Mouse (Mus musculus): ENCODE data around the gene Exoc3l4. TPM values are rescaled to one million over a fixed set of nuclear protein-coding genes. Genes with fewer than 3 reads are reported as not detected.

Exoc3l4 gene
- polyA plus RNA-seq, 1 experiment from 2014 or later: 10.2 TPM

- 43% methylated on average over 8 of the region's 8 CpGs for WGBS
- no peak overlapping the region for H3K9ac ChIP-seq
- peaks cover 49% of the 10 kb centered on the region for H3K27me3 ChIP-seq (replicated peaks)
- no peaks in the 10 kb centered on the region for H3K36me3 ChIP-seq
- peaks cover 6% of the 10 kb centered on the region for H3K9me3 ChIP-seq
- H3K4me3 ChIP-seq: no peak overlapping the region
- ATAC-seq (ENCODE audit: extremely low read depth, insufficient number of reproducible peaks, low FRiP score, low TSS enrichment): no peak
- 0 out of 2 replicates have a peak, but pooled peaks cover 4% of the 10 kb centered on the region for H3K4me1 ChIP-seq
- no peak overlapping the region for H3K27ac ChIP-seq (replicated peaks)
- H3K4me2 ChIP-seq: no peak overlapping the region
Measured at GRCm38 (mm10) chr12:111474893-111475643, 58.3 kb downstream of the Exoc3l4 start.

DNA sequence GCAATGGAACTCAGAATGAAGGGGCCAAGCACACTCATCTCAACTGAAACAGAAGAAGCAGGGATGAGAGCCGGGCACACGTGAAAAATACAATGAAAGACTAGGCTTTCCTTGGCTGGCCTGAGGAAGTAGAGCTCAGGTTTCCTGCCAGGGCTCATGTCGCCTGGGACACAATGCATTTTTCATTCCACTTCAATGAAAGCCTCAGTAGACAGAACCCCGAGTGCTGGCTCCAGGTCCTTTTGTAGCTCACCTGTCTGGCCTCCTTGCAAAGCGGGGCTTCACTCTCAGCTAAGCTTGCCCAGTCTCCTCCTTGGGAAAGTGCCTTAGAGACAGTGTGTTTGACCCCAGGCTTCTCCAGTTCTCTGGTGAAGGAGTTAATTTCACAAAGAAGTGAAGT lies 62.1 kb downstream of the Exoc3l4 start:
- peaks cover 55% of the 10 kb centered on the region for H3K27me3 ChIP-seq (replicated peaks)
- H3K36me3 ChIP-seq: no peaks in the 10 kb centered on the region
- H3K27ac ChIP-seq (replicated peaks): no peak overlapping the region
- H3K4me1 ChIP-seq: peaks cover 7% of the 10 kb centered on the region; the same call in 1 of the 2 replicates
- no peak overlapping the region for H3K4me2 ChIP-seq
- ATAC-seq (ENCODE audit: extremely low read depth, insufficient number of reproducible peaks, low FRiP score, low TSS enrichment): no peak
- H3K9me3 ChIP-seq: peaks cover 6% of the 10 kb centered on the region
- WGBS: 62% methylated on average over 5 of the region's 5 CpGs
- H3K9ac ChIP-seq: no peak overlapping the region
- H3K4me3 ChIP-seq: no peak overlapping the region

DNA sequence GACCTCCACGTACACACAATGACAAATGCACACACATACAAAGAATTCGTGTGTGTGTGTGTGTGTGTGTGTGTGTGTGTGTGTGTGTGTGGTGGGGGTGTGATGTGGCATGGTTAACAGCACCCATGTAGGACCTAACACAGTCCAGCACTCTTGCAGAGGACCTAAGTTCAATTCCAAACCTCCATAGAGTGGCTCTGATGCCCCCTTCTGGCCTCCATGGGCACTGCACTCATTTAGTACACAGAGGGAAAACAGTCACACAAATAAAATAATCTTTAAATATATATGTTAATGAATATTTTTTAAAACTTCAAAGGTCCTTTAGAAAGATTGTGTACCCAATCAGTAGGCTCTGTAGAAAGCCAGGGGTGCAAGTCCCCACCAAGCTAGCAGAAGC lies 63.1 kb downstream of the Exoc3l4 start:
- no peak overlapping the region for H3K9ac ChIP-seq
- peaks cover 7% of the 10 kb centered on the region for H3K4me1 ChIP-seq
- H3K36me3 ChIP-seq: no peaks in the 10 kb centered on the region
- H3K27ac ChIP-seq (replicated peaks): no peak overlapping the region
- no peak for ATAC-seq (ENCODE audit: extremely low read depth, insufficient number of reproducible peaks, low FRiP score, low TSS enrichment)
- no peak overlapping the region for H3K4me3 ChIP-seq
- no peak overlapping the region for H3K4me2 ChIP-seq
- H3K9me3 ChIP-seq: peaks cover 6% of the 10 kb centered on the region
- 63% methylated on average over 2 of the region's 2 CpGs for WGBS
- H3K27me3 ChIP-seq (replicated peaks): peaks cover 56% of the 10 kb centered on the region

Other genes with a start within 250 kb of the Exoc3l4 start
- gene 4930595D18Rik, start 232.5 kb upstream of the Exoc3l4 start, polyA plus RNA-seq (2015; fragmentation: Nextera tagmentation; extraction: Ambion mirVana): not detected in 2 replicates
- 2.9 and 3.4 TPM in 2 replicates for gene Amn, start 145.9 kb upstream of the Exoc3l4 start, polyA plus RNA-seq (2015; fragmentation: Nextera tagmentation; extraction: Ambion mirVana)
- gene Cdc42bpb, start 39.3 kb upstream of the Exoc3l4 start, polyA plus RNA-seq (2015; fragmentation: Nextera tagmentation; extraction: Ambion mirVana): 22.8 and 26.2 TPM in 2 replicates
- 0.53 and 0.55 TPM in 2 replicates for gene Lbhd2, start 10.2 kb upstream of the Exoc3l4 start, polyA plus RNA-seq (2015; fragmentation: Nextera tagmentation; extraction: Ambion mirVana)
- 6.0 and 10.6 TPM in 2 replicates for gene Tnfaip2, start 25.5 kb downstream of the Exoc3l4 start, polyA plus RNA-seq (2015; fragmentation: Nextera tagmentation; extraction: Ambion mirVana)
- 2.1 and 2.5 TPM in 2 replicates for gene Gm266, start 68.8 kb downstream of the Exoc3l4 start, polyA plus RNA-seq (2015; fragmentation: Nextera tagmentation; extraction: Ambion mirVana)
- 389 and 441 TPM in 2 replicates for gene Eif5, start 121.0 kb downstream of the Exoc3l4 start, polyA plus RNA-seq (2015; fragmentation: Nextera tagmentation; extraction: Ambion mirVana)
- 25.7 and 28.0 TPM in 2 replicates for gene Mark3, start 157.5 kb downstream of the Exoc3l4 start, polyA plus RNA-seq (2015; fragmentation: Nextera tagmentation; extraction: Ambion mirVana)